Mouse (Mus musculus): ENCODE results near the gene Ap1b1. TPM values are rescaled to one million over a fixed set of nuclear protein-coding genes. Genes with fewer than 3 reads are reported as not detected.

The Ap1b1 gene
- polyA plus RNA-seq, 1 experiment from 2014 or later, result 58.4 TPM

GRCm38 (mm10) chr11:4996621-4997199, 10.1 kb downstream of the Ap1b1 start:
- Histone ChIP-seq H3K4me1 (ENCODE audit: control insufficient read depth, insufficient read depth, low read length) (no peaks in the 10 kb centered on the region), H3K27me3 (replicated peaks; ENCODE audit: control insufficient read depth, insufficient read depth, low read length) (no peaks in the 10 kb centered on the region), H3K4me3 (ENCODE audit: low read depth, low read length) (no peak overlapping the region), H3K9ac (ENCODE audit: low read length) (no peak overlapping the region), H3K36me3 (ENCODE audit: control insufficient read depth, insufficient read depth, low read length) (peaks cover 23% of the 10 kb centered on the region; the same call in 1 of the 2 replicates), H3K9me3 (replicated peaks; ENCODE audit: control insufficient read depth, low read length) (no peaks in the 10 kb centered on the region), H3K27ac (ENCODE audit: low read depth, low read length) (no peak overlapping the region), H3K4me2 (ENCODE audit: low read length) (no peak overlapping the region)
- DNase-seq (ENCODE audit: low spot score), result no peak
- WGBS, result 90% methylated on average over 5 of the region's 5 CpGs
- ATAC-seq, result no peak

GRCm38 (mm10) chr11:4998352-4998751, 11.7 kb downstream of the Ap1b1 start:
- Histone ChIP-seq H3K4me2 (ENCODE audit: low read length) (no peak overlapping the region), H3K9ac (ENCODE audit: low read length) (no peak overlapping the region), H3K4me1 (ENCODE audit: control insufficient read depth, insufficient read depth, low read length) (no peaks in the 10 kb centered on the region), H3K9me3 (replicated peaks; ENCODE audit: control insufficient read depth, low read length) (no peaks in the 10 kb centered on the region), H3K27ac (ENCODE audit: low read depth, low read length) (no peak overlapping the region), H3K27me3 (replicated peaks; ENCODE audit: control insufficient read depth, insufficient read depth, low read length) (no peaks in the 10 kb centered on the region), H3K36me3 (ENCODE audit: control insufficient read depth, insufficient read depth, low read length) (peaks cover 32% of the 10 kb centered on the region; the same call in 1 of the 2 replicates), H3K4me3 (ENCODE audit: low read depth, low read length) (no peak overlapping the region)
- ATAC-seq (no peak), DNase-seq (ENCODE audit: low spot score) (no peak)
- 53% methylated on average over 3 of the region's 3 CpGs for whole genome bisulfite sequencing

- H3K36me3 ChIP-seq (ENCODE audit: control insufficient read depth, insufficient read depth, low read length), result peaks cover 36% of the 10 kb centered on the region; the same call in 1 of the 2 replicates
These were observed 12.1 kb downstream of the Ap1b1 start for GRCm38 (mm10) chr11:4998762-4999161.

GRCm38 (mm10) chr11:5000241-5000640, 13.6 kb downstream of the Ap1b1 start:
- H3K4me1 ChIP-seq (ENCODE audit: control insufficient read depth, insufficient read depth, low read length), result no peaks in the 10 kb centered on the region
- H3K4me2 ChIP-seq (ENCODE audit: low read length), result no peak overlapping the region
- H3K9ac ChIP-seq (ENCODE audit: low read length), result no peak overlapping the region
- H3K4me3 ChIP-seq (ENCODE audit: low read depth, low read length), result no peak overlapping the region
- H3K27ac ChIP-seq (ENCODE audit: low read depth, low read length), result no peak overlapping the region
- 100% methylated on average over 1 of the region's 1 CpGs for WGBS
- H3K27me3 ChIP-seq (replicated peaks; ENCODE audit: control insufficient read depth, insufficient read depth, low read length), result no peaks in the 10 kb centered on the region
- ATAC-seq (no peak), DNase-seq (ENCODE audit: low spot score) (no peak)
- H3K9me3 ChIP-seq (replicated peaks; ENCODE audit: control insufficient read depth, low read length), result no peaks in the 10 kb centered on the region
- peaks cover 36% of the 10 kb centered on the region; the same call in 1 of the 2 replicates for H3K36me3 ChIP-seq (ENCODE audit: control insufficient read depth, insufficient read depth, low read length)

More at GRCm38 (mm10) chr11:4998762-4999161, 12.1 kb downstream of the Ap1b1 start:
- DNase-seq (ENCODE audit: low spot score) (no peak), ATAC-seq (no peak)
- no peak overlapping the region for H3K9ac ChIP-seq (ENCODE audit: low read length)
- H3K9me3 ChIP-seq (replicated peaks; ENCODE audit: control insufficient read depth, low read length), result no peaks in the 10 kb centered on the region
- no peaks in the 10 kb centered on the region for H3K4me1 ChIP-seq (ENCODE audit: control insufficient read depth, insufficient read depth, low read length)
- H3K27ac ChIP-seq (ENCODE audit: low read depth, low read length), result no peak overlapping the region
- 81% methylated on average over 1 of the region's 1 CpGs for WGBS
- H3K4me3 ChIP-seq (ENCODE audit: low read depth, low read length), result no peak overlapping the region
- no peak overlapping the region for H3K4me2 ChIP-seq (ENCODE audit: low read length)
- no peaks in the 10 kb centered on the region for H3K27me3 ChIP-seq (replicated peaks; ENCODE audit: control insufficient read depth, insufficient read depth, low read length)

GRCm38 (mm10) chr11:5002826-5003225, 16.2 kb downstream of the Ap1b1 start:
- H3K4me3 ChIP-seq (ENCODE audit: low read depth, low read length), result no peak overlapping the region
- no peak for DNase-seq (ENCODE audit: low spot score)
- H3K9ac ChIP-seq (ENCODE audit: low read length), result no peak overlapping the region
- WGBS, result 73% methylated on average over 4 of the region's 4 CpGs
- no peaks in the 10 kb centered on the region for H3K27me3 ChIP-seq (replicated peaks; ENCODE audit: control insufficient read depth, insufficient read depth, low read length)
- H3K27ac ChIP-seq (ENCODE audit: low read depth, low read length), result no peak overlapping the region
- H3K4me1 ChIP-seq (ENCODE audit: control insufficient read depth, insufficient read depth, low read length), result no peaks in the 10 kb centered on the region
- H3K9me3 ChIP-seq (replicated peaks; ENCODE audit: control insufficient read depth, low read length), result no peaks in the 10 kb centered on the region
- H3K36me3 ChIP-seq (ENCODE audit: control insufficient read depth, insufficient read depth, low read length), result peaks cover 29% of the 10 kb centered on the region; the same call in 1 of the 2 replicates
- H3K4me2 ChIP-seq (ENCODE audit: low read length), result no peak overlapping the region
- ATAC-seq, result no peak

GRCm38 (mm10) chr11:5005528-5005927, 18.9 kb downstream of the Ap1b1 start:
- Histone ChIP-seq H3K27me3 (replicated peaks; ENCODE audit: control insufficient read depth, insufficient read depth, low read length) (no peaks in the 10 kb centered on the region), H3K36me3 (ENCODE audit: control insufficient read depth, insufficient read depth, low read length) (peaks cover 32% of the 10 kb centered on the region; the same call in 1 of the 2 replicates), H3K9me3 (replicated peaks; ENCODE audit: control insufficient read depth, low read length) (no peaks in the 10 kb centered on the region), H3K4me2 (ENCODE audit: low read length) (no peak overlapping the region), H3K27ac (ENCODE audit: low read depth, low read length) (no peak overlapping the region), H3K4me1 (ENCODE audit: control insufficient read depth, insufficient read depth, low read length) (no peaks in the 10 kb centered on the region), H3K9ac (ENCODE audit: low read length) (no peak overlapping the region), H3K4me3 (ENCODE audit: low read depth, low read length) (no peak overlapping the region)
- ATAC-seq (no peak), DNase-seq (ENCODE audit: low spot score) (no peak)
- 93% methylated on average over 2 of the region's 2 CpGs for WGBS

- Histone ChIP-seq H3K9ac (ENCODE audit: low read length) (no peak overlapping the region), H3K4me1 (ENCODE audit: control insufficient read depth, insufficient read depth, low read length) (no peaks in the 10 kb centered on the region), H3K36me3 (ENCODE audit: control insufficient read depth, insufficient read depth, low read length) (peaks cover 30% of the 10 kb centered on the region; the same call in 1 of the 2 replicates), H3K4me2 (ENCODE audit: low read length) (no peak overlapping the region), H3K27me3 (replicated peaks; ENCODE audit: control insufficient read depth, insufficient read depth, low read length) (no peaks in the 10 kb centered on the region), H3K4me3 (ENCODE audit: low read depth, low read length) (no peak overlapping the region), H3K9me3 (replicated peaks; ENCODE audit: control insufficient read depth, low read length) (no peaks in the 10 kb centered on the region), H3K27ac (ENCODE audit: low read depth, low read length) (no peak overlapping the region)
- 90% methylated on average over 1 of the region's 1 CpGs for WGBS
- DNase-seq (ENCODE audit: low spot score), result no peak
- ATAC-seq, result no peak
These were observed 20.6 kb downstream of the Ap1b1 start for GRCm38 (mm10) chr11:5007186-5007585.

GRCm38 (mm10) chr11:5008867-5009266, 22.2 kb downstream of the Ap1b1 start:
- 76% methylated on average over 3 of the region's 3 CpGs for WGBS
- ATAC-seq (no peak), DNase-seq (ENCODE audit: low spot score) (no peak)
- no peak overlapping the region for H3K27ac ChIP-seq (ENCODE audit: low read depth, low read length)
- no peaks in the 10 kb centered on the region for H3K9me3 ChIP-seq (replicated peaks; ENCODE audit: control insufficient read depth, low read length)
- no peaks in the 10 kb centered on the region for H3K27me3 ChIP-seq (replicated peaks; ENCODE audit: control insufficient read depth, insufficient read depth, low read length)
- peaks cover 31% of the 10 kb centered on the region for H3K36me3 ChIP-seq (ENCODE audit: control insufficient read depth, insufficient read depth, low read length)
- H3K4me1 ChIP-seq (ENCODE audit: control insufficient read depth, insufficient read depth, low read length), result no peaks in the 10 kb centered on the region
- H3K4me3 ChIP-seq (ENCODE audit: low read depth, low read length), result no peak overlapping the region
- H3K9ac ChIP-seq (ENCODE audit: low read length), result no peak overlapping the region
- no peak overlapping the region for H3K4me2 ChIP-seq (ENCODE audit: low read length)

- 92% methylated on average over 3 of the region's 3 CpGs for WGBS
- Histone ChIP-seq H3K9ac (ENCODE audit: low read length) (no peak overlapping the region), H3K4me2 (ENCODE audit: low read length) (no peak overlapping the region), H3K36me3 (ENCODE audit: control insufficient read depth, insufficient read depth, low read length) (peaks cover 38% of the 10 kb centered on the region), H3K27me3 (replicated peaks; ENCODE audit: control insufficient read depth, insufficient read depth, low read length) (no peaks in the 10 kb centered on the region), H3K4me3 (ENCODE audit: low read depth, low read length) (no peak overlapping the region), H3K27ac (ENCODE audit: low read depth, low read length) (no peak overlapping the region), H3K4me1 (ENCODE audit: control insufficient read depth, insufficient read depth, low read length) (no peaks in the 10 kb centered on the region), H3K9me3 (replicated peaks; ENCODE audit: control insufficient read depth, low read length) (no peaks in the 10 kb centered on the region)
- DNase-seq (ENCODE audit: low spot score) (no peak), ATAC-seq (no peak)
These were observed 22.9 kb downstream of the Ap1b1 start for GRCm38 (mm10) chr11:5009354-5010074.

All from forebrain, embryonic 14.5 days (tissue).